Mouse (Mus musculus) leukemia stem cell, adult 10-12 weeks (primary cell): ENCODE results near the gene Frs3. TPM values are rescaled to one million over a fixed set of nuclear protein-coding genes. Genes with fewer than 3 reads are reported as not detected.

Experiments used
- polyA plus RNA-seq: library from polyadenylated mRNA; stranded (reverse); fragments of >175 nt; gene quantifications from 2 replicates; pipeline ENCODE4 v1.2.3, GENCODE M21; 2012; ENCODE audit warnings: low replicate concordance

Frs3 gene
- 2.4 and 5.0 TPM in 2 replicates for polyA plus RNA-seq

GRCm38 (mm10) chr17:47688608-47689575 is at the start of gene Frs3:
Gene Frs3, plus strand, starts transcription at chr17:47689030.

DNA sequence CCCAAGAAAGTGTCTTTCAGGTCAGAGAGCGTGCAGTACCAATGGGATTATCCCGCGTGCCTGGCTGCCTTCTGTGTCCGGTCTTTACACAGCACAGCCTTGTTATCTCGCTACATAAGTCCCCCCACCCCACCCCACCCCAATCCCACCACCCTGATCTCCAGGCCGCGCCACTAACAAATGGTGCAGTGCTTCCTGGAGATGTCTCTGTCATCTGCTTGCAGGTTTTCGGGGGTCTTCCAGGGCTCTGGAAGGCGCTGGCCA is 554 bp upstream of the Frs3 start, which contains the start of gene Tomm6:
TSS of gene Tomm6 (minus strand) at position 43 of the 264 bp plus-strand sequence.

GRCm38 (mm10) chr17:47694442-47694502 is 5.4 kb downstream of the Frs3 start, which contains the start of gene Gm21981:
Gene Gm21981, minus strand, starts transcription at chr17:47694455.

GRCm38 (mm10) chr17:47694503-47695336 is 5.9 kb downstream of the Frs3 start, which contains the start of gene Prickle4:
Gene Prickle4, minus strand, starts transcription at chr17:47694736.

GRCm38 (mm10) chr17:47726566-47726965 is 37.7 kb downstream of the Frs3 start, which contains the start of gene Pgc:
Gene Pgc, plus strand, starts transcription at chr17:47726842.

GRCm38 (mm10) chr17:47736856-47737255 is 48.0 kb downstream of the Frs3 start, which contains the start of gene Tfeb:
Gene Tfeb, plus strand, starts transcription at chr17:47737030.

Other genes with a start within 250 kb of the Frs3 start
- 28.5 and 31.0 TPM in 2 replicates for gene Taf8, start 186.7 kb upstream of the Frs3 start, polyA plus RNA-seq
- 391 and 612 TPM in 2 replicates for gene Ccnd3, start 184.0 kb upstream of the Frs3 start, polyA plus RNA-seq
- gene Bysl, start 77.5 kb upstream of the Frs3 start, polyA plus RNA-seq, result 43.6 and 59.9 TPM in 2 replicates
- gene Med20, start 77.4 kb upstream of the Frs3 start, polyA plus RNA-seq, result 1.4 and 7.2 TPM in 2 replicates
- gene Gm20517, start 77.4 kb upstream of the Frs3 start, polyA plus RNA-seq, result 0.14 TPM in 1 of 2 replicates, not detected in the other
- gene Usp49, start 58.3 kb upstream of the Frs3 start, polyA plus RNA-seq, result 27.1 and 34.3 TPM in 2 replicates
- 55.9 and 90.9 TPM in 2 replicates for gene Tomm6, start 644 bp upstream of the Frs3 start, polyA plus RNA-seq
- gene Gm21981, start 5.4 kb downstream of the Frs3 start, polyA plus RNA-seq, result 0.21 TPM in 1 of 2 replicates, not detected in the other
- 0.97 and 1.7 TPM in 2 replicates for gene Prickle4, start 5.7 kb downstream of the Frs3 start, polyA plus RNA-seq
- not detected in 2 replicates for gene Pgc, start 37.8 kb downstream of the Frs3 start, polyA plus RNA-seq
- 90.8 and 139 TPM in 2 replicates for gene Tfeb, start 48.0 kb downstream of the Frs3 start, polyA plus RNA-seq
- gene Mdfi, start 145.7 kb downstream of the Frs3 start, polyA plus RNA-seq, result 1.0 and 1.4 TPM in 2 replicates
- 121 and 191 TPM in 2 replicates for gene Foxp4, start 235.6 kb downstream of the Frs3 start, polyA plus RNA-seq